Mouse (Mus musculus) heart, embryonic 10.5 days (tissue): ENCODE data around the gene Ifi47. TPM values are rescaled to one million over a fixed set of nuclear protein-coding genes. Genes with fewer than 3 reads are reported as not detected.

ENCODE experiments used
- DNase-seq: peaks from one replicate; pipeline ENCODE4 v3.0.0-alpha.2; 2017; ENCODE audit warnings: low spot score
- H3K27ac ChIP-seq: fragments of 300-500 bp; sonication (generic); 2 replicates; pipeline ENCODE4 v1.5.1; 2016; ENCODE audit warnings: mild to moderate bottlenecking
- H3K27me3 ChIP-seq: fragments of 300-500 bp; sonication (generic); 2 replicates; pipeline ENCODE4 v1.6.1; 2016; ENCODE audit warnings: mild to moderate bottlenecking; ENCODE audit not compliant: poor library complexity, insufficient read depth, severe bottlenecking
- H3K36me3 ChIP-seq: fragments of 300-500 bp; sonication (generic); 2 replicates; pipeline ENCODE4 v1.6.1; 2016; ENCODE audit warnings: mild to moderate bottlenecking, moderate library complexity
- H3K4me1 ChIP-seq: fragments of 300-500 bp; sonication (generic); 2 replicates; pipeline ENCODE4 v1.6.1; 2016; ENCODE audit warnings: mild to moderate bottlenecking
- H3K4me3 ChIP-seq: fragments of 300-500 bp; sonication (generic); 2 replicates; pipeline ENCODE4 v1.5.1; 2016; ENCODE audit warnings: mild to moderate bottlenecking, moderate library complexity
- H3K9me3 ChIP-seq: fragments of 300-500 bp; sonication (generic); 2 replicates; pipeline ENCODE4 v1.6.1; 2016; ENCODE audit warnings: mild to moderate bottlenecking, moderate library complexity
- WGBS: fragments of 180-500 bp; shearing (Covaris S2); methylation state at CpG from one replicate; pipeline ENCODE4 v1.1.7; 2016; 5-methylcytosine and 5-hydroxymethylcytosine counted together
- polyA plus RNA-seq: library from polyadenylated mRNA; unstranded; fragments of >200 nt; fragmentation: Nextera tagmentation; extraction: Ambion mirVana; gene quantifications from 2 replicates; pipeline ENCODE4 v1.2.1, GENCODE M21; 2016

Ifi47 gene
- polyA plus RNA-seq, 1 experiment from 2014 or later = 0.33 TPM

GRCm38 (mm10) chr11:49083146-49083545, 6.8 kb downstream of the Ifi47 start:
- no peaks in the 10 kb centered on the region for H3K36me3 ChIP-seq
- no peaks in the 10 kb centered on the region for H3K9me3 ChIP-seq
- H3K4me1 ChIP-seq = peaks cover 4% of the 10 kb centered on the region
- no peaks in the 10 kb centered on the region for H3K27me3 ChIP-seq
- 80% methylated on average over 1 of the region's 1 CpGs for WGBS
- H3K27ac ChIP-seq = no peak overlapping the region
- DNase-seq = no peak
- no peak overlapping the region for H3K4me3 ChIP-seq

GRCm38 (mm10) chr11:49083808-49084207, 7.4 kb downstream of the Ifi47 start:
- WGBS = 79% methylated on average over 3 of the region's 3 CpGs
- H3K9me3 ChIP-seq = no peaks in the 10 kb centered on the region
- no peak overlapping the region for H3K4me3 ChIP-seq

GRCm38 (mm10) chr11:49084385-49084784, 8.0 kb downstream of the Ifi47 start:
- H3K4me3 ChIP-seq = no peak overlapping the region
- H3K36me3 ChIP-seq = no peaks in the 10 kb centered on the region
- no peaks in the 10 kb centered on the region for H3K9me3 ChIP-seq
- WGBS = 73% methylated on average over 1 of the region's 1 CpGs
- H3K27me3 ChIP-seq = no peaks in the 10 kb centered on the region
- DNase-seq = no peak
- H3K4me1 ChIP-seq = peaks cover 8% of the 10 kb centered on the region
- no peak overlapping the region for H3K27ac ChIP-seq

More at GRCm38 (mm10) chr11:49083808-49084207, 7.4 kb downstream of the Ifi47 start:
- no peak for DNase-seq
- Histone ChIP-seq H3K27ac (no peak overlapping the region), H3K36me3 (no peaks in the 10 kb centered on the region), H3K27me3 (no peaks in the 10 kb centered on the region), H3K4me1 (peaks cover 8% of the 10 kb centered on the region)

GRCm38 (mm10) chr11:49084875-49085274, 8.5 kb downstream of the Ifi47 start:
- WGBS = 29% methylated on average over 3 of the region's 3 CpGs
- Histone ChIP-seq H3K9me3 (no peaks in the 10 kb centered on the region), H3K4me1 (peaks cover 8% of the 10 kb centered on the region), H3K27me3 (no peaks in the 10 kb centered on the region), H3K27ac (no peak overlapping the region), H3K4me3 (no peak overlapping the region), H3K36me3 (no peaks in the 10 kb centered on the region)
- no peak for DNase-seq

GRCm38 (mm10) chr11:49086858-49087361, 10.5 kb downstream of the Ifi47 start:
- Histone ChIP-seq H3K4me3 (no peak overlapping the region), H3K9me3 (no peaks in the 10 kb centered on the region), H3K36me3 (no peaks in the 10 kb centered on the region), H3K27me3 (no peaks in the 10 kb centered on the region), H3K4me1 (peaks cover 8% of the 10 kb centered on the region), H3K27ac (no peak overlapping the region)
- DNase-seq = no peak
- WGBS = 80% methylated on average over 6 of the region's 6 CpGs

GRCm38 (mm10) chr11:49087830-49088616, 11.6 kb downstream of the Ifi47 start:
- 32% methylated on average over 22 of the region's 22 CpGs for WGBS
- no peaks in the 10 kb centered on the region for H3K27me3 ChIP-seq
- no peaks in the 10 kb centered on the region for H3K36me3 ChIP-seq
- peak; percentile 83 for DNase-seq
- H3K4me1 ChIP-seq = peaks cover 8% of the 10 kb centered on the region
- H3K9me3 ChIP-seq = no peaks in the 10 kb centered on the region
- H3K4me3 ChIP-seq = peak overlapping the region; percentile 37
- H3K27ac ChIP-seq = peak overlapping the region; percentile 42; the same call in 1 of the 2 replicates

DNA sequence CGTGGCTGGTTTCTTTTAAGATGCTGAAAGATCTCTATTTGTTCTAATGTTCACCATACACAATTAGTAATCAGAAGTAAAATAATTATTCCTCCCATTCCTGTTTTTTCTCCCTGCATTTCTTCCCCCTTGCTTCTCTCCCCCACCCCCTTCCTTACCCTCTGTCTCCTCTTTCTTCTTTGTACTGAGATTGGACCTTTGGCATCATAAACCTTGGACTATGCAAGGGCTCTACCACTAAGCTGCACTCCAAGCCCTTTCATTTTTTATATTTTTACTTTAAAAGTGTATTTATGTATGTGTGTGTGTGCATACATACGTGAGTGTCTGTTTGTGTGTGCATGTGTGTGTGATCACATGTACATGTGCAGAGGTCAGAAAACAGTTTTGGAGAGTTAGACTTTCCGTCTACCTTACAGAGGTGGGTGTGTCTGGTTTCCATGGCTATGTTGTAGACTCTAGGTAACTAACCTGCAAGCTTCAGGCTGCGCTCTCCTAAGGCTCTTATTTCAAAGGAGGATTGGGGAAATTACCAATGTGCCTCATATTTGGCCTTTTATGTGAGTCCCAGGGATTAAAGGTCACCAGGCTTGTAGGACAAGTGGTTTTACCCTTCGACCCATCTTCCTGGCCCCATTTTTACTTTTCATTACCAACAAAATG, 12.7 kb downstream of the Ifi47 start:
- Histone ChIP-seq H3K27me3 (no peaks in the 10 kb centered on the region), H3K4me1 (peaks cover 8% of the 10 kb centered on the region), H3K36me3 (no peaks in the 10 kb centered on the region), H3K9me3 (no peaks in the 10 kb centered on the region), H3K27ac (no peak overlapping the region), H3K4me3 (no peak overlapping the region)
- WGBS = 86% methylated on average over 5 of the region's 5 CpGs
- DNase-seq = no peak

DNA sequence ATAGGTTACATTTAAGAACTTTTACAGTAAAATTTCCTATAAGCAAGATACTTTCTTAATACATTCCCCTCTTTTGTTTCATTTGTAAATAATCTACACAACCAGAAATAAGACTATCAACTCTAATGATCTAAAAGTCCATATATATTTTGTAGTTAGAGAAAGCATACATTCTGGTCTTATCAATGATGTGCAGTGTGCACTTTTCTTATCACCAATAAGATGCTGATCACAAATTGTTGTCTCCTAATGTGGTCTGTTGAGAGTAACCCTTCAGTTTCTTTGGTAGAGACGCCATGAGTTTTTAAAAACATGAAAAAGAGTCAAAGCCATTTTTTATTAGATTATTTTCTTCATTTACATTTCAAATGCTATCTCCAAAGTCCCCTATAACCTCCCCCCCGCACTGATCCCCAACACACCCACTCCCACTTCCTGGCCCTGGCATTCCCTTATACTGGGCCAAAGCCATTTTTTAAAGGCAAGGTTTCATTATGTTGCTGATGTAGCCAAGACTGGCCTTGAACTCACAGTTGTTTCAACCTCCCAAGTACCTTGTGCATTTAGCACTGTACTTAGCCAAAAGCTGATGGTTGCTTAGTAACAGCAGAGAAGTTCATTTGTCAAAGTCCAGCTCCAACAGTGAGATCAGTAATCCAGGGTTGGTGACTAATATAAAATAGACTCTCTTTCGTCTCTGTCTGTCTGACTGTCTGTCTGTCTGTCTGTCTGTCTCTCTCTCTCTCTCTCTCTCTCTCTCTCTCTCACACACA, 13.5 kb downstream of the Ifi47 start:
- H3K9me3 ChIP-seq = no peaks in the 10 kb centered on the region
- H3K27ac ChIP-seq = no peak overlapping the region
- no peaks in the 10 kb centered on the region for H3K27me3 ChIP-seq
- H3K36me3 ChIP-seq = no peaks in the 10 kb centered on the region
- DNase-seq = no peak
- 80% methylated on average over 3 of the region's 3 CpGs for WGBS
- peaks cover 8% of the 10 kb centered on the region for H3K4me1 ChIP-seq
- no peak overlapping the region for H3K4me3 ChIP-seq

GRCm38 (mm10) chr11:49090551-49090950, 14.2 kb downstream of the Ifi47 start:
- DNase-seq = no peak
- H3K27ac ChIP-seq = no peak overlapping the region
- 87% methylated on average over 5 of the region's 5 CpGs for WGBS

GRCm38 (mm10) chr11:49091171-49091570, 14.8 kb downstream of the Ifi47 start:
- no peak overlapping the region for H3K4me3 ChIP-seq
- H3K4me1 ChIP-seq = peaks cover 8% of the 10 kb centered on the region
- no peaks in the 10 kb centered on the region for H3K27me3 ChIP-seq
- H3K36me3 ChIP-seq = no peaks in the 10 kb centered on the region
- no peaks in the 10 kb centered on the region for H3K9me3 ChIP-seq
- H3K27ac ChIP-seq = no peak overlapping the region
- 61% methylated on average over 4 of the region's 4 CpGs for WGBS
- DNase-seq = no peak

More at GRCm38 (mm10) chr11:49090551-49090950, 14.2 kb downstream of the Ifi47 start:
- Histone ChIP-seq H3K4me1 (peaks cover 8% of the 10 kb centered on the region), H3K36me3 (no peaks in the 10 kb centered on the region), H3K9me3 (no peaks in the 10 kb centered on the region), H3K4me3 (no peak overlapping the region), H3K27me3 (no peaks in the 10 kb centered on the region)

DNA sequence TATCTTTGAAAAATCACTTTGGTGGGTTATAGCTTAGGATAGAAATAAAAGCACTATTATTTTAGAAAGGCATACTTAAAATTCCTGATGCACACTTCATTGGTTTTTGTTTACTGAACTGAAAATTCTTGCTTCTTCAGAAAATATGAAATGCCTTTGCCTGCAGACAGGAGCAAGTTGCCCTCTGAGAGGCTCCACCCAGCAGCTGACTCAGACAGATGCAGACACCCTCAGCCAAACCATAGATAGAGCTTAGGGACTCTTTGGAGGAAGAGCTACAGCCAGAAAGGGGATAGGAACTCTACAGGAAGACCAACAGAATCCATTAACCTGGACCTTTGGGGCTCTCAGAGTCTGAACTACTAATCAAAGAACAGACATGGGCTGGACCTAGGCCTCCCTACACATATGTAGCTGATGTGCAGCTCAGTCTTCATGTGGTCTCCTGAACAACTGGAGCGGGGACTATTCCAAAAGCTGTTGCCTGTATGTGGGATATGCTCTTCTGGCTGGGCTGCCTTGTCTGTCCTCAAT, 15.7 kb downstream of the Ifi47 start:
- WGBS = 85% methylated on average over 1 of the region's 1 CpGs
- H3K36me3 ChIP-seq = no peaks in the 10 kb centered on the region
- DNase-seq = no peak
- H3K4me3 ChIP-seq = no peak overlapping the region
- peaks cover 8% of the 10 kb centered on the region for H3K4me1 ChIP-seq
- no peaks in the 10 kb centered on the region for H3K27me3 ChIP-seq
- no peak overlapping the region for H3K27ac ChIP-seq
- no peaks in the 10 kb centered on the region for H3K9me3 ChIP-seq

DNA sequence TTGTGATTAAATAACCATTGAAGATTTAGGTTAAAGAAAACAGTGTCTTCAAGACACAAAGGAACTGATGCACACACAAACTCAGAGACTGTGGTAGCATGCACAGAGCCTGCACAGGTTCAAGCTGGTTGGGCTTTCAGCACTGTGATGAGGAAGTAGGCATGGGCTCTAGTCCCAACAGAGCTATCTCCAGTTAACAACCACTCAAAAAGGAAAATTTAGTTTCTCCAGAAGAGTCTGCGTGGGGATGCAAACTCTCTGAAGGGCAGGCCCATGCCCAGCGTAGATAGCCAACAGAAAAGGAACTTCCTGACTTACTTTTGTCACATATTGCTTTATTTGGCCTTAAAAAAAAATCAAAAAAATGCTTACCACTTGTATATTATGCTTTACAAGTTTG, 16.4 kb downstream of the Ifi47 start:
- Histone ChIP-seq H3K4me3 (no peak overlapping the region), H3K4me1 (peaks cover 8% of the 10 kb centered on the region), H3K27me3 (no peaks in the 10 kb centered on the region), H3K36me3 (no peaks in the 10 kb centered on the region), H3K9me3 (no peaks in the 10 kb centered on the region), H3K27ac (no peak overlapping the region)
- WGBS = 77% methylated on average over 2 of the region's 2 CpGs
- DNase-seq = no peak
